Mouse (Mus musculus) ES-Bruce4 (cell line): ENCODE measurements at regions not wholly inside any gene's neighbourhood (a gene's known extent, or its start where the extent isn't known, plus 50 kb on each side); places are given as distances from the start of the nearest gene placed in this dataset.

ENCODE experiments used
- H3K27ac ChIP-seq: 2 replicates; pipeline ENCODE4 v1.5.1; 2012; ENCODE audit warnings: low read length, inconsistent platforms; ENCODE audit not compliant: insufficient read depth
- H3K27me3 ChIP-seq: 2 replicates; pipeline ENCODE4 v1.6.1; 2012; ENCODE audit warnings: mild to moderate bottlenecking, low read length, inconsistent platforms; ENCODE audit not compliant: control insufficient read depth, poor library complexity, insufficient read depth, severe bottlenecking
- H3K36me3 ChIP-seq: 2 replicates; pipeline ENCODE4 v1.6.1; 2012; ENCODE audit warnings: inconsistent platforms, mild to moderate bottlenecking, low read length, moderate library complexity; ENCODE audit not compliant: control insufficient read depth, poor library complexity, insufficient read depth, severe bottlenecking
- H3K4me1 ChIP-seq: one replicate; pipeline ENCODE4 v1.8.1; 2011; ENCODE audit warnings: low read length; ENCODE audit not compliant: control insufficient read depth, insufficient read depth
- H3K4me3 ChIP-seq: 2 replicates; pipeline ENCODE4 v1.5.1; 2011; ENCODE audit warnings: low read depth, mild to moderate bottlenecking, low read length
- H3K9ac ChIP-seq: 2 replicates; pipeline ENCODE4 v1.6.1; 2012; ENCODE audit warnings: low read depth, mild to moderate bottlenecking, inconsistent platforms; ENCODE audit not compliant: poor library complexity, severe bottlenecking
- H3K9me3 ChIP-seq: replicated peaks from 2 replicates; pipeline ENCODE4 v1.6.1; 2012; ENCODE audit warnings: mild to moderate bottlenecking, low read length, inconsistent platforms; ENCODE audit not compliant: control insufficient read depth, poor library complexity, insufficient read depth, severe bottlenecking
- CTCF ChIP-seq: IDR thresholded peaks from one replicate; pipeline ENCODE4 v1.8.1; 2011; ENCODE audit warnings: low read depth, low read length
- EP300 ChIP-seq: IDR thresholded peaks from 2 replicates; pipeline ENCODE4 v1.6.1; 2011; ENCODE audit warnings: low read depth, low read length; ENCODE audit not compliant: insufficient read depth
- POLR2A ChIP-seq: IDR thresholded peaks from one replicate; pipeline ENCODE4 v1.8.1; 2011; ENCODE audit warnings: low read length; ENCODE audit not compliant: insufficient read depth

GRCm38 (mm10) chr9:66662443-66662842 is 51.0 kb upstream of the Car12 start:
- H3K9ac ChIP-seq, result no peak overlapping the region
- H3K27me3 ChIP-seq, result no peaks in the 10 kb centered on the region
- TF ChIP-seq CTCF (no peak), EP300 (no peak), POLR2A (no peak)
- no peaks in the 10 kb centered on the region for H3K9me3 ChIP-seq
- H3K27ac ChIP-seq, result no peak overlapping the region
- no peaks in the 10 kb centered on the region for H3K36me3 ChIP-seq
- no peak overlapping the region for H3K4me3 ChIP-seq
- peaks cover 2% of the 10 kb centered on the region for H3K4me1 ChIP-seq
